Mouse (Mus musculus): ENCODE measurements around the gene Ctcf.

- TF ChIP-seq CTCF (IDR thresholded peaks at IDR 0.05; ENCODE audit: low read depth, low read length) = no peak
- no peak for TF ChIP-seq POLR2A (IDR thresholded peaks at IDR 0.05; ENCODE audit: extremely low read depth, insufficient read depth, low read length)
These were observed 72.3 kb downstream of the Ctcf start for GRCm38 (mm10) chr8:105708675-105709074.
